Mouse (Mus musculus) ES-Bruce4 (cell line): ENCODE measurements around the gene C130032M10Rik.

Experiments
- CTCF ChIP-seq: IDR thresholded peaks from one replicate; pipeline ENCODE4 v1.8.1; 2011; ENCODE audit warnings: low read depth, low read length
- EP300 ChIP-seq: IDR thresholded peaks from 2 replicates; pipeline ENCODE4 v1.6.1; 2011; ENCODE audit warnings: low read depth, low read length; ENCODE audit not compliant: insufficient read depth
- POLR2A ChIP-seq: IDR thresholded peaks from one replicate; pipeline ENCODE4 v1.8.1; 2011; ENCODE audit warnings: low read length; ENCODE audit not compliant: insufficient read depth

DNA sequence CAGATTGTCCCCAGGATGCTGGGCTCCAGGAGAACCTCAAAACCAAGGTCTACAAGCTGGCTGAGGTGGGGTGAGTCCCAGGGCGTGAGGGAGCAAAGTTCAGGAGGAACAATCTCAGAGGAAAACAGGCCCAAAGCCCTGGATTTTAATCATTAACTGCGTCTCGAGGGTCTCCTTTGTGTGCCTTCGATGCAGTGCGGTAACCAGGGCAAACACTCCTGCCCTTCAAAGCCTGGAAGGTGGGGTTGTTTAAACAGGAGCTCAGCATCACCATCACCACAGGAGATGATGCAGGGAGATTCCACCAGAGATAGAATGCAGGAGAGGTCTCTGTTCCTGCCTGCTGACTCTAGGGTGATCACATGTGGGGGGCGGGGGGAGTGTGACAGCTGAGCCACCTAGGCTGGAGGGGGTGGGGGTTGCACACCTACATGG, 32.2 kb downstream of the C130032M10Rik start:
- TF ChIP-seq CTCF (no peak), POLR2A (no peak), EP300 (peak; percentile 66; the same call in 1 of the 2 replicates)
